Mouse (Mus musculus) stomach, postnatal 0 days (tissue): ENCODE measurements at regions not wholly inside any gene's neighbourhood (a gene's known extent, or its start where the extent isn't known, plus 50 kb on each side); places are given as distances from the start of the nearest gene placed in this dataset.

Source experiments
- CTCF ChIP-seq: IDR thresholded peaks from 2 replicates; pipeline ENCODE4 v1.5.1; 2016; ENCODE audit warnings: antibody characterized with exemption, low read depth, mild to moderate bottlenecking, moderate library complexity
- EP300 ChIP-seq: optimal IDR thresholded peaks from 2 replicates; pipeline ENCODE3; 2016; ENCODE audit warnings: antibody characterized with exemption

DNA sequence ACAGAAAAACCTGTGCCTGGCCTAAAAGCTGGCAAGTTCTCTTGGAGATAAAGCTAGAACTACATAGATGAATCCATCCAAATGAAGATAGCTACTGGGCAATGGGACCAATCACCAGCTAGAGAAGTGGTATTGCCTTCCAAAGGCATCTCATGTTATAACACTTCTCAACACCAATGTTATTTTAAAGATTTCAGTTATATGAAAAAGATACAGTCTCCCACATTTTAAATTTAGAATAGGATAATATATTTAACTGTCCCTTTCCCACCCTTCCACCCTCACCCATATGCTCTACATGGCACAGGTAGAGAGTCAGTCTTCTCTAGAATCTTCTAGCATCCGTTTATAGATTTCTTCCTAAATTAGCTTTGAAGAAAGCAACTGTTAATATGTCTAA, 87.6 kb upstream of the Pou6f2 start:
- TF ChIP-seq CTCF (no peak), EP300 (no peak)
